ENCODE assay signal across 29 mouse cellular contexts in the genomic region with DNA sequence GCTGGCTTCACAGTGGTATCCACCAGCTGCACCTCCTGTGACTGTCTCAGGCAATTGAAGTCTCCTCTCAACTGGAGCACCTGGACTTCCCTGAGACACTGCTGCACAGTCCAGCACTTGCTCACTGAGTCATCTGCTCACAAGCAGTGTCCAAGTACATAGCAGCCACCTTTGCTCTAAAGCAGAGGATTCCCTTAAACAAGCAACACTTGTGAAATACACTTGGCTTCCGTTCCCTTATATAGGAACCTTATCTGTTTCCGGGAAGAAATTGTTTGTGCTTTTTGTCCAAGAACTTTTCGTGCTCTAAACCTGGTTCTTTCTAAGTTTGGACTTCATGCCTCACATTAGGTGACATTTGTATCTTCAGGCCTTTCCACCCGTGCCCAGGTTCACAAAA.
"Had no signal": no experiment of that assay in that cellular context is flagged by ENCODE, and none has a peak within 500 bp of the region (broad histone marks: within the 10 kb centered on the region; RNA-seq: fewer than 3 reads in every experiment).

No protein-coding gene starts in this region.

- H3K4me1 ChIP-seq: embryonic facial prominence, embryonic 10.5 days; embryonic facial prominence, embryonic 12.5 days; embryonic facial prominence, embryonic 13.5 days; embryonic facial prominence, embryonic 15.5 days; forebrain, embryonic 10.5 days; forebrain, embryonic 12.5 days; forebrain, embryonic 13.5 days; forebrain, embryonic 15.5 days had no signal

- DNase-seq: cerebellum, adult 2 months; cerebellum, adult 8-10 months; cerebellum, adult 9-10 months; cerebellum, adult 9-11 months; cerebellum, postnatal 10 days; cerebellum, postnatal 14 days; cerebellum, postnatal 25 days; cerebellum, postnatal 36 days; embryo, embryonic 11 days; forebrain, postnatal 0 days; gastrocnemius, adult 2 months; gastrocnemius, postnatal 10 days; gastrocnemius, postnatal 14 days; gastrocnemius, postnatal 25 days; gastrocnemius, postnatal 36 days; heart, adult 11 months; heart, adult 18-20 months; heart, adult 2 months had no signal

- ATAC-seq: forebrain, embryonic 13.5 days; forebrain, embryonic 14.5 days; forebrain, embryonic 15.5 days; forebrain, embryonic 16.5 days; forebrain, postnatal 0 days had no signal

- H3K4me2 ChIP-seq: embryonic facial prominence, embryonic 12.5 days; embryonic facial prominence, embryonic 13.5 days; embryonic facial prominence, embryonic 15.5 days; forebrain, embryonic 12.5 days; forebrain, embryonic 13.5 days; forebrain, embryonic 15.5 days had no signal

- H3K9me3 ChIP-seq: embryonic facial prominence, embryonic 10.5 days; embryonic facial prominence, embryonic 12.5 days; embryonic facial prominence, embryonic 13.5 days; embryonic facial prominence, embryonic 15.5 days; forebrain, embryonic 10.5 days; forebrain, embryonic 12.5 days; forebrain, embryonic 13.5 days; forebrain, embryonic 15.5 days had no signal

- H3K4me3 ChIP-seq: embryonic facial prominence, embryonic 10.5 days; embryonic facial prominence, embryonic 12.5 days; embryonic facial prominence, embryonic 13.5 days; embryonic facial prominence, embryonic 15.5 days; erythroblast, embryonic 14.5 days; forebrain, embryonic 10.5 days; forebrain, embryonic 12.5 days; forebrain, embryonic 13.5 days; forebrain, embryonic 15.5 days; gastrocnemius, adult 2 months; heart, adult 2 months had no signal

- H3K27ac ChIP-seq: embryonic facial prominence, embryonic 10.5 days; embryonic facial prominence, embryonic 12.5 days; embryonic facial prominence, embryonic 13.5 days; embryonic facial prominence, embryonic 15.5 days; forebrain, embryonic 10.5 days; forebrain, embryonic 12.5 days; forebrain, embryonic 13.5 days; forebrain, embryonic 15.5 days; gastrocnemius, adult 2 months; heart, adult 2 months had no signal

- H3K9ac ChIP-seq: embryonic facial prominence, embryonic 12.5 days; embryonic facial prominence, embryonic 13.5 days; embryonic facial prominence, embryonic 15.5 days; forebrain, embryonic 12.5 days; forebrain, embryonic 13.5 days; forebrain, embryonic 15.5 days; forebrain, postnatal 0 days had no signal

- H3K27me3 ChIP-seq: embryonic facial prominence, embryonic 12.5 days; embryonic facial prominence, embryonic 13.5 days; embryonic facial prominence, embryonic 15.5 days; forebrain, embryonic 12.5 days; forebrain, embryonic 13.5 days; forebrain, embryonic 15.5 days had no signal

- H3K36me3 ChIP-seq: embryonic facial prominence, embryonic 10.5 days; embryonic facial prominence, embryonic 12.5 days; embryonic facial prominence, embryonic 13.5 days; embryonic facial prominence, embryonic 15.5 days; forebrain, embryonic 10.5 days; forebrain, embryonic 12.5 days; forebrain, embryonic 15.5 days had no signal
